Mouse (Mus musculus) thymus, postnatal 0 days (tissue): ENCODE measurements around the gene Prr15. TPM values are rescaled to one million over a fixed set of nuclear protein-coding genes. Genes with fewer than 3 reads are reported as not detected.

Experiments
- polyA plus RNA-seq: library from polyadenylated mRNA; unstranded; fragments of >200 nt; fragmentation: Nextera tagmentation; extraction: Ambion mirVana; gene quantifications from 2 replicates; pipeline ENCODE4 v1.2.1, GENCODE M21; 2015

Prr15 gene
- polyA plus RNA-seq, 1 experiment from 2014 or later, result 1.4 TPM

Other genes starting within 250 kb of the Prr15 start
- gene Wipf3, start 103.8 kb downstream of the Prr15 start, polyA plus RNA-seq, result 0.31 and 0.46 TPM in 2 replicates
- 0.94 and 0.98 TPM in 2 replicates for gene Scrn1, start 240.7 kb downstream of the Prr15 start, polyA plus RNA-seq